Mouse (Mus musculus) layer of hippocampus, postnatal 25 days (tissue): Measurements from ENCODE around the gene Etv6. TPM values are rescaled to one million over a fixed set of nuclear protein-coding genes. Genes with fewer than 3 reads are reported as not detected.

Experiments used
- DNase-seq, 2 experiments: peaks; one replicate each; pipeline ENCODE4 v3.0.0; 2022; ENCODE audit warnings: mixed read lengths in 2 of 2, low spot score in 1 of 2; ENCODE audit errors: extremely low spot score in 1 of 2
- total RNA-seq, 2 experiments: library from RNA; stranded (reverse); gene quantifications; 2 replicates each; pipeline ENCODE4 v1.2.3; 2021

Etv6 gene
- total RNA-seq, 2 experiments from 2014 or later: 9.2 to 10.3 TPM

- no peak for DNase-seq
These were observed 99.4 kb downstream of the Etv6 start for GRCm38 (mm10) chr6:134134821-134135323.

- no peak for DNase-seq
These were observed 100.8 kb downstream of the Etv6 start for GRCm38 (mm10) chr6:134136315-134136714.

GRCm38 (mm10) chr6:134139359-134139758 lies 103.9 kb downstream of the Etv6 start:
- DNase-seq: no peak

- DNase-seq: no peak
These were observed 105.5 kb downstream of the Etv6 start for GRCm38 (mm10) chr6:134140718-134141615.

- no peak for DNase-seq
These were observed 106.2 kb downstream of the Etv6 start for GRCm38 (mm10) chr6:134141616-134142165.

- no peak for DNase-seq
These were observed 107.2 kb downstream of the Etv6 start for GRCm38 (mm10) chr6:134142700-134143099.

GRCm38 (mm10) chr6:134143649-134144097 lies 108.2 kb downstream of the Etv6 start:
- no peak for DNase-seq

GRCm38 (mm10) chr6:134144231-134145130 lies 109.0 kb downstream of the Etv6 start:
- DNase-seq: no peak

- no peak for DNase-seq
These were observed 112.3 kb downstream of the Etv6 start for GRCm38 (mm10) chr6:134147596-134148442.

- no peak for DNase-seq
These were observed 113.0 kb downstream of the Etv6 start for GRCm38 (mm10) chr6:134148443-134148942.

- no peak for DNase-seq
These were observed 114.1 kb downstream of the Etv6 start for GRCm38 (mm10) chr6:134149606-134150005.

- no peak for DNase-seq
These were observed 115.7 kb downstream of the Etv6 start for GRCm38 (mm10) chr6:134151022-134151680.

- DNase-seq: no peak
These were observed 116.5 kb downstream of the Etv6 start for GRCm38 (mm10) chr6:134151853-134152505.

GRCm38 (mm10) chr6:134152539-134152938 lies 117.0 kb downstream of the Etv6 start:
- no peak for DNase-seq

- DNase-seq: no peak
These were observed 119.2 kb downstream of the Etv6 start for GRCm38 (mm10) chr6:134154746-134155145.

GRCm38 (mm10) chr6:134155900-134156623 lies 120.6 kb downstream of the Etv6 start:
- no peak for DNase-seq

GRCm38 (mm10) chr6:134157533-134158115 lies 122.1 kb downstream of the Etv6 start:
- no peak for DNase-seq
